Mouse (Mus musculus) heart, postnatal 36 days (tissue): ENCODE results near the gene Gna13. TPM values are rescaled to one million over a fixed set of nuclear protein-coding genes. Genes with fewer than 3 reads are reported as not detected.

Experiments used
- DNase-seq, 2 experiments: peaks; one replicate each; pipeline ENCODE4 v3.0.0; 2021 to 2022
- intact Hi-C: fragments of 180-260 bp; cut with DNase I; formaldehyde crosslinking; loops from one replicate; pipeline ENCODE4 v1.15.1; 2025
- total RNA-seq, 2 experiments: library from RNA; stranded (reverse); gene quantifications; 2 replicates each; pipeline ENCODE4 v1.2.3; 2021

Gene Gna13
- total RNA-seq, 2 experiments from 2014 or later, result 33.7 to 34.2 TPM

- peak; percentile 84 to 86 for DNase-seq
- intact Hi-C loops, result no loop called here
Measured at GRCm38 (mm10) chr11:109347242-109347959, 15.2 kb upstream of the Gna13 start.

DNA sequence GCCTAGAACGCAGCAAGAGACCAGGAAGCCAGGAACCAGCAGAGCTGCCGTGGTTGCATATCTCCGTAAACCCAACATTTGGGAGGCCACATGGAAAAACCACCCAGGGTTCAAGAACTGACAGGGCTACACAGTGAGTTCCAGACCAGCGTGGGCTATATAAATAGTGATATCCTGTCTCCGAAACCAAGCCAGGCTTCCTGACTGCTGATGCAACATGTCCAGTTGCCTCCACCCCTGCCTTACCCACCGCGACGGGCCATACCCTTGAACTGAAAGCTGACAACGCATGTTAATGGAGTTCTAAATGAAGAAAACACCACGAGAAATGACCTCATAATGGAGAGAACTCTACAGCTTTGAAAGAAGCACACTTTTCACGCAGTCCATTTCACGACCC lies 14.2 kb upstream of the Gna13 start:
- no peak for DNase-seq
- intact Hi-C loops, result no loop called here

DNA sequence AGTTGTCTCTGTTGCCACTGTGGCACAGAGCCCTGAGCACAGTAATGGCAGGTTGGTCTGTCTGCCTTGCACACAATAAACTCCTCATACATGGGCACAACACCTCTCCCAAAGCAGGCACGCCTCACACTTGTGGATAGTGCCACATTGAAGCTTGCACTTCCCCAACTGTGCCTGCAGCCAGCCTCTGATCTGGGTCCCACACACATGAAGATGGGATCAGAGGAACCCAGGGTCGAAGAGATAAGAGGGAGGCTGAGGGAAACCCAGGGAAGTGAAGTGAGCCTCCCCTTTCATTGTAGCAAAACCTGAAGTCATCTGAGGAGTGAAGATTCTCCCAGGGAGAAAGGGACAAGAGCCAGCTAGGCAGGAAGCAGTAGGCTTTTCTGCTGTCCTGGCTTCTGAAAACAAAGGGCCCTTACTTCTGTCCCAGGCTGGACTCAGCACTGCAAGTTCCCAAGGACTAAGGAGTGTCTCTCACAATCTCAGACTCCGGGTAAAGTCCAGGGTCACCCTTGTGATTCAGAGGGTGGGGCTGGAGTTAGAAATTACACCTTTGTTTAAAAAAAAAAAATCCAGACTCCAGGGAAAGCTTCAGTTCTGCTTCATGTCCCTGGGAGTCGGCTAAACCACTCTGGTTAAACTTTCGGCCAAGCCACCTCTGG lies 12.8 kb upstream of the Gna13 start:
- intact Hi-C loops, result loop anchor here (1.0 kb wide), 1 partner anchor 9 kb away; no protein-coding TSS in a partner anchor
- no peak for DNase-seq

GRCm38 (mm10) chr11:109350317-109350714 lies 12.3 kb upstream of the Gna13 start:
- intact Hi-C loops, result no loop called here
- no peak for DNase-seq

DNA sequence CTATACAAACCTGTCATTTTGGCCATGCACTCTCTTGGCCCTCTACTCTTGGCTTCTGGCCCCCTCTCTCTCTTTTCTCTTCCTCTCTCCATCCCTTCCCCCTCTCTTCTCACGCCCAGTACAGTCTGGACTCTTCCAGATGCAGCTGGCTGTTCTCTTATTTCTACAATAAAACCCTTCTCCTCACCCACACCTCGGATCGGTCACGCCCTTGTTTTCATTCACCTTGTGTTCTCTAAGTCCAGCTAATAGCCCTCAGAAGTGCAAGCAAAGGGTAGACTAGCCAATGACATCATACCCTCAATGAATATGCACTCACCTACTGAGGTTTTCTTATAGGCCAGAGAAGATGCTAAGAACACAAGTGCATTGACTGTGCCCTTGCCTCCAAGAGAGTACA lies 11.1 kb upstream of the Gna13 start:
- intact Hi-C loops, result no loop called here
- no peak for DNase-seq

DNA sequence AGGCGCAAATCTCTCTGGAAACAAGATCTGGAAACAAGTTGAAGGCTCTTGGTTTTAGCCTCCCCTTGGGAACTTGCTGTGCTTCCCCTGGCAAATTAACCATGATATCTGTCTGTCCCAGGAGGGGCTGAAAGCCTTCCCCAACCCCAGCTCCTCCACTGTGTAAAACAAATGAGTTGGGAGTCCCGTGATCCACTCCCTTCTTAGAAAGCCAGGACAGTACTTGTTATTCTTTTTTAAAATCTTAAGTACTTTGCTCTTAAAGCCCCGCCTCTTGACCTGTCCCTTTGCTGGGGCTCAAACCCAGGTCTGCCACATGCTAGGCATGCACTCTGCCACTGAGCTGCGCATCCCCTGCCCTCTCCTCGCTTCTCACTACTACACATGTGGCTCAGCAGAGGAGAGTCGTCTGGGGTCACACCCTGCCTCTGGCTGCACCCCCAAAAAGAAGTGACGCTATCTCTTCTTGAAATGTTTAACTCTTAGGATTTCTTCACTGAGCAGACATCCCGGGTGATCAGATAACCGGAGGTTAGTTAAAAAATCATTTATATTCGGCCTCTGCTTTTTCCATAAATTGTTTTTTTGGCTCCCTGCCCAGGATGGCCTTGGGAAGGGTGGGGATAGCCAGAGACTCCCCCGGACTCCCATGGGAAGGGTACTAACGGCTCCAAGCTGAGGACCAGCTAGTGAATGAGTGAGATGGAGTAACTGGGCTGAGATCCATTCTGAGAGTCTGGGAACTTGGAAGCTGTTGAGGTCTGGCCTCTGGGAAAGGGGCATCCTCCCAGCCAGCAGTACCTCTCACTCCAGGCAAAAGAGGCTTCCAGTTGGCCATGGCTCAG lies 9.0 kb upstream of the Gna13 start:
- intact Hi-C loops, result no loop called here
- no peak for DNase-seq

- intact Hi-C loops, result no loop called here
- no peak for DNase-seq
Measured at GRCm38 (mm10) chr11:109354236-109354613, 8.4 kb upstream of the Gna13 start.

- peak in 1 of 2 experiments; percentile 54 for DNase-seq
- intact Hi-C loops, result no loop called here
Measured at GRCm38 (mm10) chr11:109355771-109356388, 6.8 kb upstream of the Gna13 start.

DNA sequence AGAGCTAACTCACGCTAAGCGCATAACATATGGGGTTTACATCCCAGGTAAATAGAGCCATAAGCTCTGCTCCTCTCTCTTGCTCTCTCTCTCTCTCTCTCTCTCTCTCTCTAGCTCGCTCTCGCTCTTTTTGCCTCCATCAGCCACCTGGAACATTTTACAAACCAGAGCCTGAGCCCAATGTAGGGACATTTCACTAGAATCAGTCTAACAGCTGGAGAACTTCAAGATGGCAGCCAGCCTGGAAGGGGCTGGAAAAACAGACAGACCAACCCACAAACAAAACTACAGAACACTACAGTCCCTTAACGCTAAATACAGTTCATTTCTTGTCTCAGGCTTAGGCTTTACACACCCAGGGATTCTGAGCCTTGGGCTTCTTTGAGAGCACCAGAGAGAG lies 5.5 kb upstream of the Gna13 start:
- intact Hi-C loops, result no loop called here
- DNase-seq, result no peak

GRCm38 (mm10) chr11:109358549-109358948 lies 4.1 kb upstream of the Gna13 start:
- intact Hi-C loops, result loop anchor here (1.0 kb wide), 1 partner anchor 9 kb away; no protein-coding TSS in a partner anchor
- no peak for DNase-seq

DNA sequence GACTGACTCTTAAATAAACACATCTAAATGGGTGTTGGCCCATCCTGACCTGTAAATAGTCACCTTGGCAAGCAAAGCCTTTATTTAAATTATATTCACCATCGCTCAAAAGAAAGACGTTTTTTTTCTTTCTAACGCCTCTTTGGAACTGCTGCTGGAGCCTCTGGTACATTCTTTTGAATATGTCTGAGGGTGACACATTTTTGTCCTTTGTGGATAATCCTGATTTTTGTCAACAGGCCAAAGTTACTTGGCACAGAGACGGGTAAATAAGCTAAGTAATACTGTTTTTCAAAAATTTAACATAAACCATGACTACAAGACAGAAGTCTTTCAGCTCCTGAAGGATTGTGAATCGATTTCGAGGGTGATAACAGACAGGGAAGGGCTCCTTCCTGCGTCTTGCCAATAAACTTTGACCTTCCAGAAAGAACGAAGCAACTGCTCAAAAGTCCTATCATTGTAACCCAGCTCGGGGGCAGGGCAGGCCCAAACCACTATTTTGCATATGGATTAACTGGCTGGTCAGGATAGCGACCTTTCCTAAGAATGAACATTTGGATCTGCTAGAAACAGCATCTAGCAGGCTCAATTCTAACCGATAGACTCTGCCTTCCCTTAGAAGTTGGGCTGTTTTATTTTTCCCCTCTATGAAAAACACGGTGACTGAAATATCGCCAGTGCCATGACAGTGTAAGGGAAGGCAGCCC lies 3.4 kb upstream of the Gna13 start:
- DNase-seq, result no peak
- intact Hi-C loops, result no loop called here

- no peak for DNase-seq
- intact Hi-C loops, result loop anchor here (10.0 kb wide), 1 partner anchor 435 kb away; the partner anchor contains the start of gene Axin2
Measured at GRCm38 (mm10) chr11:109360102-109360501, 2.5 kb upstream of the Gna13 start.

- DNase-seq, result no peak
- intact Hi-C loops, result loop anchor here (10.0 kb wide), 1 partner anchor 436 kb away; the partner anchor contains the start of gene Axin2
Measured at GRCm38 (mm10) chr11:109360581-109361040, 2.0 kb upstream of the Gna13 start.

GRCm38 (mm10) chr11:109361241-109361630 lies 1.4 kb upstream of the Gna13 start:
- intact Hi-C loops, result loop anchor here (10.0 kb wide), 1 partner anchor 436 kb away; the partner anchor contains the start of gene Axin2
- DNase-seq, result no peak

DNA sequence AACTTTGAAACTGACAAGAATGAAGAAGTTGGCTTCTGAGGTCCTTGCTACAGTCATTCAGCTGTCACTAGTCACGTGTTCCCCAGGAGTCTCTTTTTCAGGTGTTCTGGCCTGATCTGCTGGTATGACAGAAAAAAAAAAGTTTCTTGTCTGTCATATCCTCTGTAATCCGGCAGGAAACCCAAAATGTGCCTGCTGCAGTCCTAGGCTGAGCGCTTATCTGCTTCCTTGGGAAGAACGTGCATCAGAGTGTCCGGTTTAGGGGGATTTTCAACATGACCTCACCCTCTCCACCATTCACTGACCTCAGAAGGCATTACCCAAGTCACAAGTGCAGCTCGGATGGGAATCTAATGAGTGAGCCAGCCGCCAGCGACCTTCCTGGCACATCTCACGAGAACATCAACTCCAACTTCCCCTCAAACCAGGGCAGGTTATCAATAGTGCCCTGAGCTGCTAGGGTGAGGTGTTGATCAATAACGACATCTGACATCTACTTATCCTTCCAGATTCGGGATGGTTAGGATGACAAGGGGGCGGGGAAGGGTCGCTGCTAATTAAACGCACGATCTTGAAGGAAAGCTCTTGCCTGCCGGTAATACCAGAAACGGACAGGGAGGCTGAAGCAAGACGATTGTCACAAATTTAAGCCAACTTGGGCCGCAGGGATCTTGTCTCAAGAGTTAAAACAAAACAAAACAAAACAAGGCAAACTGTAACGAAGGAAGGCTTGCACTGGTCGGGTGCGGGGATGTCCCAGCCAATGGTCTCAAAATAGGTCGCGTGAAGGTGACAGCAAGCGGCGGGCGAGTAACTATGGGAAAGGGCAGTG lies 784 bp upstream of the Gna13 start:
- intact Hi-C loops, result loop anchor here (2.0 to 10.0 kb wide), 2 partner anchors 31 to 437 kb away; partner anchors contain the start of gene Axin2
- peak in 1 of 2 experiments; percentile 55 for DNase-seq

GRCm38 (mm10) chr11:109363191-109364133 lies 831 bp downstream of the Gna13 start:
- DNase-seq, result peak; percentile 64 to 78
- intact Hi-C loops, result loop anchor here (1.0 to 10.0 kb wide), 4 partner anchors 25 to 439 kb away; partner anchors contain the start of genes Amz2 and Axin2

- intact Hi-C loops, result loop anchor here (2.0 to 10.0 kb wide), 2 partner anchors 24 to 440 kb away; partner anchors contain the start of gene Axin2
- DNase-seq, result no peak
Measured at GRCm38 (mm10) chr11:109364337-109364736, 1.7 kb downstream of the Gna13 start.
